Mouse (Mus musculus): ENCODE measurements around the gene Mycbp. TPM values are rescaled to one million over a fixed set of nuclear protein-coding genes. Genes with fewer than 3 reads are reported as not detected.

Mycbp gene
- polyA plus RNA-seq (2015; fragmentation: Nextera tagmentation; extraction: Ambion mirVana) = 45.4 and 49.1 TPM in 2 replicates

DNA sequence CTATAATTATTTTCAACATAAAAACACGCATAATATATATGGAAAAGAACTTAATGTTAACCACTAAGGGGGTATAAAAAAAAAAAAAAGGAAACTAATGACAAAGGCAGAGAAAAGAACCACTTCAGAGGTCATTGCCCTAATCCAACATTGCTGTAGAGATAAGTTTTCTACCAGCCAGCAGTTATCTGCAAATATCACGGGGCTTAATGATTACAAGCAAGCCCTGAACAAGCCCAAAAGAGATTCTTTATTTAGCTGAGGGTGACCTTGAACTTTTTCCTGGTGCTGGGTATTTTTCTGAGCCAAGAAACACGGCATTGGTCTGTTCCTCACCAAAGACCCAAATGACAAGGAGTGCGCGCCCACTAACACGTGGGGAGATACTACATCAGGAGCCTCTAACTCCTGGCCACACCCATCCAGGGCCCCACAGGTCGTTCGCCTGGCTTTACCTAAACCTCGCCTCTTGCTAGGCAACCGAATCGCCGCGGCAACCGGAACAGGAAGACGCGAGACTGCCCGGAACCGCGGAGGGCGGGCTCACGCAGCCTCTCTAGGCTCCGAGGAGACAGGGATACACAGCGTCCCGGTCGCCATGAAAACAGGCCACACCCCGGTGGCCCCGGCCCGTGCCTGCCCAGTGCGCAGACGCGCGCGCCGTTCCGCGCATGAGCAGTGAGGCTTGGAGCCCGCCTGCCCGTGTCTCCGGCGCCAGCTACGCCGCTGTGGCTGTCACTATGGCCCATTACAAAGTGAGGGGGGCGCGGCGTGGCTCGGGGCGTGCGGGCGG lies at the start of gene Mycbp:
TSS of gene Mycbp (plus strand) at position 500 of the 793 bp plus-strand sequence.

DNA sequence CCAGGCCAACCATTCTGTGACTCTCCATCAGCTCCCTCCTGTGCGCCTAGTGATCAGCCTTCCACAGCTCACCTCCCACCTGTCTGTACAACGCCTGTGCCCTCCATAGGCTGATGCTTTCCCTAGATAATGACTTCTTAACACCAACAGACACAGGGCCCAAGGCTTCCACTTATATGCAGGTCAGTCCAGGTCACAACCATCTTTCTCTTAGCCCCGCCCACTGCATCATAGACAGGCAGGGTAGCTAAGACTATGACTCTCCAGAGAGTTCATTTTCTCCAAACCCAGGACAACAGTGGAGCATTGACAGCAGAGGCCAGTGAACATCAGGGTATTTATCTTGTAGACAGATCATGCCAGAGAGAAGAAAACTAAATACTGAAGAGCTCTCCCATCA lies 45.3 kb upstream of the Mycbp start, which contains the start of gene 4933427I04Rik:
TSS of gene 4933427I04Rik (plus strand) at position 301 of the 400 bp plus-strand sequence.

DNA sequence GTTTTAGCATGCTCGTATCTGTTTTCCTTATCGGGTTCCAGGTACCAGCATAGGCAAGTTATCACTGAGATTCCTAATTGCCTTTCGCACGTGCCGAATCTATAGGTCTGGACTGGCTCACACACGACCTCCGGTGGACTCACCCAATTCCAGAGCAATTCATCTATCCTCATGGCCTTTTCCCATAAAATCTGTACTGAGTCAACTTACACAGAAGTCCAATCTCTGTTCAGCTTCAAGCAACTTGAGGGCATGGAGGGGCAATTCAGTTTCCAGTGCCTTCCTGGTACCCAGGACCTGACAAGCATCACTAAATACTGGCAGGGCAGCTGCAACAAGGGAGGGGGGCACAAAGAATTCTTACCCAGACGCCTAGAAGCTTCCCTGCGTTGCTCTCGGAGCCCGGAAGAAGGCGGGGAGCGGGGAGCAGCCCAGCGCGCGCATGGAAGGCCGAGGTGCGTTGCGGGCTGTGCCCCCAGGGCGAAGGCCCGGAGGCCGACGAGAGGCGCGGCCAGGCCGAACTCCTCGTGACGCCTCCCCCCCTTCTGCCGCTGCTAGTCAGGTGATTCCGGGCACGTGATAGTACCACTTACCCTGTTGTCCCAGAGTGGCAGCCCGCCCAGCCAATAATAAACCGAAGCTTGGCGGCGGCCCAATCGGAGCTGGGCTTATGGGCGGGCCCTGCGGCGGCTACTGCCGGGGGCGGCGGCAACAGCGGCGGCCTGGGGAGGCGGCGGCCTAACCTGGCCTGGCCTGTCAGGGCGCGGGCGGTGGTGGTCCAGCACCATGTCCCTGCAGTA lies 12.3 kb downstream of the Mycbp start, which contains the start of gene Rragc:
TSS of gene Rragc (plus strand) at position 699 of the 800 bp plus-strand sequence.

DNA sequence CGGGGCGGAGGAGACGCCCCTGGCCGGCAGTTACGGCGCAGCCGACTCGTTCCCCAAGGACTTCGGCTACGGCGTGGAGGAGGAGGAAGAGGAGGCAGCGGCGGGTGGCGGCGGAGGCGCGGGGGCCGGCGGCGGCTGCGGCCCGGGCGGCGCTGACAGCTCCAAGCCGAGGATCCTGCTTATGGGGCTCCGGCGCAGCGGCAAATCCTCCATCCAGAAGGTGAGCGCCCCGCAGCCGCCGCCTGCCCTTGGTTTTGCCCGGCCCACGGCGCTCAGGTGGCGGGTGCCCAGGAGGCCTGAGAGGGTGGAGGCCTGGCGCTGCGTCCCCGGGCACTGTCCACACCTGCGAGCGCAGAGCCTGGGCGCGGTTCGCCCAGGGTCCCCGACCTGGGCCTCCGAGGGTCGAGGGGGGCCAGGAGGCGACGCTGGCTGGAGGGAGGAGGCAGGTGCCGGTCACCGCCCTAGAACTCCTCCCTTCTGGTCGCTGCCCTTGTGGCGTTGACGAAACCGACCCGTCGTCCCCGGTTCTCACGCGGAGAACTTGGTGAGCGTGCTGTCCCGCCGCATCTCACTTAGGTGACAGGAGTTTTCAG lies 13.0 kb downstream of the Mycbp start, which contains the start of gene 4930535I16Rik:
TSS of gene 4930535I16Rik (minus strand) at position 475 of the 593 bp plus-strand sequence.

Other genes starting within 250 kb of the Mycbp start
- gene Macf1, start 220.5 kb upstream of the Mycbp start, polyA plus RNA-seq (2015; fragmentation: Nextera tagmentation; extraction: Ambion mirVana) = 28.9 and 34.6 TPM in 2 replicates
- 391 and 407 TPM in 2 replicates for gene Ndufs5, start 186.6 kb upstream of the Mycbp start, polyA plus RNA-seq (2015; fragmentation: Nextera tagmentation; extraction: Ambion mirVana)
- gene Akirin1, start 154.5 kb upstream of the Mycbp start, polyA plus RNA-seq (2015; fragmentation: Nextera tagmentation; extraction: Ambion mirVana) = 39.9 and 47.0 TPM in 2 replicates
- 10.7 and 11.2 TPM in 2 replicates for gene Rhbdl2, start 117.0 kb upstream of the Mycbp start, polyA plus RNA-seq (2015; fragmentation: Nextera tagmentation; extraction: Ambion mirVana)
- not detected in 2 replicates for gene 4933427I04Rik, start 45.2 kb upstream of the Mycbp start, polyA plus RNA-seq (2015; fragmentation: Nextera tagmentation; extraction: Ambion mirVana)
- 42.6 and 48.2 TPM in 2 replicates for gene Rragc, start 12.6 kb downstream of the Mycbp start, polyA plus RNA-seq (2015; fragmentation: Nextera tagmentation; extraction: Ambion mirVana)
- gene 4930535I16Rik, start 13.2 kb downstream of the Mycbp start, polyA plus RNA-seq (2015; fragmentation: Nextera tagmentation; extraction: Ambion mirVana) = not detected in 2 replicates

Data from urinary bladder, postnatal 0 days (tissue).